In genomic region chr3:120473645-120474038, GRCm38 (mm10) we compare ENCODE assay signal across 9 mouse cellular contexts.
DNase-seq lines count a peak whose midpoint lies in the region; ATAC-seq and TF ChIP-seq lines count a peak whose summit lies in the region.
"Had no signal": no experiment of that assay in that cellular context is flagged by ENCODE, and none has a peak within 500 bp of the region (broad histone marks: within the 10 kb centered on the region; RNA-seq: fewer than 3 reads in every experiment).

No protein-coding gene starts in this region.

- no peak overlapping the region for H3K4me3 ChIP-seq in intestine, embryonic 15.5 days (replicated peaks)
- no peak overlapping the region for H3K4me3 ChIP-seq in lung, postnatal 0 days (ENCODE audit: low read depth, low read length)

- peak; percentile 52 for TF ChIP-seq CTCF in lung, postnatal 0 days (IDR thresholded peaks at IDR 0.05)

- no peak overlapping the region for H3K27ac ChIP-seq in intestine, embryonic 15.5 days
- no peak overlapping the region for H3K27ac ChIP-seq in lung, postnatal 0 days (ENCODE audit: low read length)
- H3K27ac ChIP-seq: liver, embryonic 14.5 days had no signal

- WGBS in intestine, embryonic 15.5 days: 37% methylated on average over 2 of the region's 2 CpGs
- 12% methylated on average over 2 of the region's 2 CpGs for WGBS in lung, postnatal 0 days

- no peak overlapping the region for H3K9ac ChIP-seq in intestine, embryonic 15.5 days
- H3K9ac ChIP-seq in lung, postnatal 0 days (replicated peaks; ENCODE audit: low read depth): no peak overlapping the region
- H3K9ac ChIP-seq: liver, embryonic 14.5 days had no signal

- TF ChIP-seq EP300 in lung, postnatal 0 days (IDR thresholded peaks at IDR 0.05): peak; percentile 50

- H3K4me2 ChIP-seq in intestine, embryonic 15.5 days (replicated peaks): no peak overlapping the region
- no peak overlapping the region for H3K4me2 ChIP-seq in lung, postnatal 0 days (replicated peaks; ENCODE audit: low read depth, low read length)

- peak; percentile 3 for DNase-seq in kidney, adult 9 months
- no peak for DNase-seq in kidney, adult 8-10 months
- DNase-seq in cerebellum, adult 11-12 months: peak; percentile 38
- peak; percentile 40 to 56 for DNase-seq in frontal cortex, postnatal 10 days (ENCODE audit: low spot score in 2 of 2)
- peak; percentile 74 for DNase-seq in lung, postnatal 0 days (ENCODE audit: low spot score)
- peak; percentile 22 for DNase-seq in right cerebral cortex, postnatal 14 days

- ATAC-seq in intestine, embryonic 15.5 days: peak; percentile 86
- peak; percentile 71; the same call in 1 of the 2 replicates for ATAC-seq in lung, postnatal 0 days
- no peak for ATAC-seq in erythroblast, adult 5-6 weeks (replicated peaks; ENCODE audit: low FRiP score, poor library complexity, severe bottlenecking)

- H3K27me3 ChIP-seq in intestine, embryonic 15.5 days (replicated peaks): no peaks in the 10 kb centered on the region
- no peaks in the 10 kb centered on the region for H3K27me3 ChIP-seq in lung, postnatal 0 days (replicated peaks; ENCODE audit: insufficient read depth, low read length)

- H3K4me1 ChIP-seq in intestine, embryonic 15.5 days (replicated peaks): no peaks in the 10 kb centered on the region
- H3K4me1 ChIP-seq in lung, postnatal 0 days (ENCODE audit: insufficient read depth, low read depth, low read length): no peaks in the 10 kb centered on the region

- H3K9me3 ChIP-seq in intestine, embryonic 15.5 days: no peaks in the 10 kb centered on the region
- H3K9me3 ChIP-seq in lung, postnatal 0 days (ENCODE audit: low read length): no peaks in the 10 kb centered on the region

- no peaks in the 10 kb centered on the region for H3K36me3 ChIP-seq in intestine, embryonic 15.5 days
- H3K36me3 ChIP-seq in lung, postnatal 0 days (ENCODE audit: insufficient read depth, low read length): no peaks in the 10 kb centered on the region

Comparison
In these comparisons a context has a peak if more than half of its experiments do, and no peak if none do; other contexts are left out.
1. DNase-seq: peak in kidney, adult 9 months (single experiment), cerebellum, adult 11-12 months (single experiment), frontal cortex, postnatal 10 days (2 of 2), lung, postnatal 0 days (single experiment) and right cerebral cortex, postnatal 14 days (single experiment); none in kidney, adult 8-10 months (0 of 2).